Mouse (Mus musculus) liver, embryonic 15.5 days (tissue): ENCODE measurements around the gene Lhx6. TPM values are rescaled to one million over a fixed set of nuclear protein-coding genes. Genes with fewer than 3 reads are reported as not detected.

Experiments
- ATAC-seq: fragments of 200-750 bp; cut with Nextera tagmentation; 2 replicates; pipeline ENCODE4 v1.8.0; 2017; ENCODE audit warnings: moderate number of reproducible peaks, mild to moderate bottlenecking, moderate library complexity; ENCODE audit not compliant: insufficient read depth
- H3K27ac ChIP-seq: fragments of 300-500 bp; sonication (generic); replicated peaks from 2 replicates; pipeline ENCODE4 v1.5.1; 2015; ENCODE audit warnings: mild to moderate bottlenecking, inconsistent platforms
- H3K27me3 ChIP-seq: fragments of 300-500 bp; sonication (generic); 2 replicates; pipeline ENCODE4 v1.6.1; 2015; ENCODE audit warnings: mild to moderate bottlenecking, inconsistent platforms
- H3K36me3 ChIP-seq: fragments of 300-500 bp; sonication (generic); replicated peaks from 2 replicates; pipeline ENCODE4 v1.6.1; 2015; ENCODE audit warnings: moderate library complexity, mild to moderate bottlenecking, inconsistent platforms
- H3K4me1 ChIP-seq: fragments of 300-500 bp; sonication (generic); replicated peaks from 2 replicates; pipeline ENCODE4 v1.6.1; 2015; ENCODE audit warnings: inconsistent platforms
- H3K4me2 ChIP-seq: fragments of 300-500 bp; sonication (generic); 2 replicates; pipeline ENCODE4 v1.6.1; 2015; ENCODE audit warnings: moderate library complexity, mild to moderate bottlenecking, inconsistent platforms
- H3K4me3 ChIP-seq: fragments of 300-500 bp; sonication (generic); replicated peaks from 2 replicates; pipeline ENCODE4 v1.5.1; 2015; ENCODE audit warnings: mild to moderate bottlenecking, inconsistent platforms
- H3K9ac ChIP-seq: fragments of 300-500 bp; sonication (generic); 2 replicates; pipeline ENCODE4 v1.6.1; 2015; ENCODE audit warnings: moderate library complexity, mild to moderate bottlenecking, inconsistent platforms
- H3K9me3 ChIP-seq: fragments of 300-500 bp; sonication (generic); replicated peaks from 2 replicates; pipeline ENCODE4 v1.6.1; 2016; ENCODE audit warnings: inconsistent platforms
- WGBS: fragments of 180-500 bp; shearing (Covaris S2); methylation state at CpG from one replicate; pipeline ENCODE4 v1.1.7; 2015; ENCODE audit warnings: mixed read lengths; ENCODE audit not compliant: insufficient replicate concordance; 5-methylcytosine and 5-hydroxymethylcytosine counted together
- polyA plus RNA-seq: library from polyadenylated mRNA; unstranded; fragments of >200 nt; fragmentation: Nextera tagmentation; extraction: Ambion mirVana; gene quantifications from 2 replicates; pipeline ENCODE4 v1.2.1, GENCODE M21; 2015

The Lhx6 gene
- polyA plus RNA-seq, 1 experiment from 2014 or later: 0.31 TPM

- Histone ChIP-seq H3K27ac (no peak overlapping the region), H3K4me3 (no peak overlapping the region), H3K27me3 (no peaks in the 10 kb centered on the region), H3K9ac (no peak overlapping the region), H3K9me3 (no peaks in the 10 kb centered on the region), H3K36me3 (peaks cover 36% of the 10 kb centered on the region), H3K4me1 (0 out of 2 replicates have a peak, but pooled peaks cover 3% of the 10 kb centered on the region), H3K4me2 (no peak overlapping the region)
- WGBS: 42% methylated on average over 7 of the region's 7 CpGs
- ATAC-seq: no peak
These were observed 70.3 kb downstream of the Lhx6 start for GRCm38 (mm10) chr2:36034898-36035297.

GRCm38 (mm10) chr2:36033966-36034365, 71.2 kb downstream of the Lhx6 start:
- ATAC-seq: no peak
- Histone ChIP-seq H3K36me3 (peaks cover 32% of the 10 kb centered on the region), H3K27ac (no peak overlapping the region), H3K9ac (no peak overlapping the region), H3K4me3 (no peak overlapping the region), H3K4me2 (no peak overlapping the region), H3K9me3 (no peaks in the 10 kb centered on the region), H3K27me3 (no peaks in the 10 kb centered on the region), H3K4me1 (no peaks in the 10 kb centered on the region)
- 65% methylated on average over 7 of the region's 7 CpGs for WGBS

- no peak for ATAC-seq
- no peaks in the 10 kb centered on the region for H3K4me1 ChIP-seq
- no peaks in the 10 kb centered on the region for H3K9me3 ChIP-seq
- H3K9ac ChIP-seq: no peak overlapping the region
- H3K4me2 ChIP-seq: no peak overlapping the region
- no peaks in the 10 kb centered on the region for H3K27me3 ChIP-seq
- H3K27ac ChIP-seq: no peak overlapping the region
- no peak overlapping the region for H3K4me3 ChIP-seq
- 40% methylated on average over 7 of the region's 7 CpGs for WGBS
- peaks cover 22% of the 10 kb centered on the region for H3K36me3 ChIP-seq
These were observed 72.3 kb downstream of the Lhx6 start for GRCm38 (mm10) chr2:36032884-36033283.

Other genes with a start within 250 kb of the Lhx6 start
- 0.63 and 0.74 TPM in 2 replicates for gene Ttll11, start 125.5 kb downstream of the Lhx6 start, polyA plus RNA-seq
- gene Ndufa8, start 56.0 kb downstream of the Lhx6 start, polyA plus RNA-seq: 132 and 136 TPM in 2 replicates
- not detected in 2 replicates for gene Morn5, start 56.0 kb downstream of the Lhx6 start, polyA plus RNA-seq
- 17.2 and 18.3 TPM in 2 replicates for gene Mrrf, start 31.0 kb upstream of the Lhx6 start, polyA plus RNA-seq
- gene Rbm18, start 31.4 kb upstream of the Lhx6 start, polyA plus RNA-seq: 22.8 and 23.8 TPM in 2 replicates
- gene Ptgs1, start 125.0 kb upstream of the Lhx6 start, polyA plus RNA-seq: 20.9 and 22.8 TPM in 2 replicates